Mouse (Mus musculus) left cerebral cortex, adult 18-20 months (tissue): ENCODE results near the gene Zfp131. TPM values are rescaled to one million over a fixed set of nuclear protein-coding genes. Genes with fewer than 3 reads are reported as not detected.

Source experiments
- DNase-seq, 2 experiments: peaks; one replicate each; pipeline ENCODE4 v3.0.0; 2021 to 2022; ENCODE audit warnings: low spot score in 2 of 2, mixed read lengths in 1 of 2
- total RNA-seq, 2 experiments: library from RNA; stranded (reverse); gene quantifications; 2 replicates each; pipeline ENCODE4 v1.2.3; 2021

Zfp131 gene
- total RNA-seq, 2 experiments from 2014 or later: 45.5 to 45.6 TPM

- DNase-seq: peak; percentile 72 to 84
These were observed 34.8 kb downstream of the Zfp131 start, which contains the start of gene Nim1k for GRCm38 (mm10) chr13:119755681-119756471. Nim1k (minus strand) TSS chr13:119755882.

- DNase-seq: peak; percentile 27 to 36
These were observed 35.5 kb downstream of the Zfp131 start for GRCm38 (mm10) chr13:119755141-119755547.

- DNase-seq: peak in 1 of 2 experiments; percentile 17
These were observed 36.1 kb downstream of the Zfp131 start for GRCm38 (mm10) chr13:119754635-119755020.

GRCm38 (mm10) chr13:119753859-119754634 lies 36.6 kb downstream of the Zfp131 start:
- DNase-seq: peak in 1 of 2 experiments; percentile 15

- no peak for DNase-seq
These were observed 43.8 kb downstream of the Zfp131 start for GRCm38 (mm10) chr13:119746930-119747329.

GRCm38 (mm10) chr13:119743470-119743869 lies 47.2 kb downstream of the Zfp131 start:
- peak in 1 of 2 experiments; percentile 12 for DNase-seq

GRCm38 (mm10) chr13:119742711-119743415 lies 47.8 kb downstream of the Zfp131 start:
- DNase-seq: peak in 1 of 2 experiments; percentile 43

- DNase-seq: no peak
These were observed 49.1 kb downstream of the Zfp131 start for GRCm38 (mm10) chr13:119741390-119742237.

- DNase-seq: no peak
These were observed 59.2 kb downstream of the Zfp131 start for GRCm38 (mm10) chr13:119731448-119731847.

- DNase-seq: no peak
These were observed 61.3 kb downstream of the Zfp131 start for GRCm38 (mm10) chr13:119729406-119729805.

- peak; percentile 53 to 62 for DNase-seq
These were observed 62.9 kb downstream of the Zfp131 start for GRCm38 (mm10) chr13:119727608-119728387.

GRCm38 (mm10) chr13:119724541-119724940 lies 66.1 kb downstream of the Zfp131 start:
- DNase-seq: no peak

GRCm38 (mm10) chr13:119723368-119723767 lies 67.3 kb downstream of the Zfp131 start:
- DNase-seq: no peak

GRCm38 (mm10) chr13:119722447-119722846 lies 68.2 kb downstream of the Zfp131 start:
- no peak for DNase-seq

- DNase-seq: no peak
These were observed 74.6 kb downstream of the Zfp131 start for GRCm38 (mm10) chr13:119716105-119716504.
